Mouse (Mus musculus): ENCODE data around the gene Cdk14. TPM values are rescaled to one million over a fixed set of nuclear protein-coding genes. Genes with fewer than 3 reads are reported as not detected.

The Cdk14 gene
- polyA plus RNA-seq, 1 experiment = 14.8 TPM

DNA sequence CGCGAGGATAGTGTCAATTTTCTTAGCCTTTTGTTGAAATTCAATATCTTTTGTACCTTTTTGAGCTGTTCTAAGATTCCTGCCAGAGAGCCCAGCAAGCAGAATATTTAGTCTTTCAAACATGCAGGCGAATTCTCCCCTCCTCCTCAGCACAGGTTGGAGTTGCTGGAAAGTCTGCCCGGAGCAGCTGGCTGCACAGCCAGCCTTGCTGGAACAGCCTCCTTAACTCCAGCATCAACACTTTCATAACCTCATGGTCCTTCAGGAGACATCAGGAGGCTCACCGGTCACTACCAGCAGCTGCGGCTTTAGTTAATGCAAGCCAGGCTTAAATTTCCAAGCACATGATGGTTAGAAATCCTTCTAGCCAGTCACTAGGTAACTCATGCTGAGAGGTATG, 105.8 kb downstream of the Cdk14 start:
- Histone ChIP-seq H3K27me3 (ENCODE audit: control insufficient read depth, insufficient read depth, low read length, poor library complexity, severe bottlenecking) (no peaks in the 10 kb centered on the region), H3K9ac (ENCODE audit: low read depth, poor library complexity, severe bottlenecking) (no peak overlapping the region)

DNA sequence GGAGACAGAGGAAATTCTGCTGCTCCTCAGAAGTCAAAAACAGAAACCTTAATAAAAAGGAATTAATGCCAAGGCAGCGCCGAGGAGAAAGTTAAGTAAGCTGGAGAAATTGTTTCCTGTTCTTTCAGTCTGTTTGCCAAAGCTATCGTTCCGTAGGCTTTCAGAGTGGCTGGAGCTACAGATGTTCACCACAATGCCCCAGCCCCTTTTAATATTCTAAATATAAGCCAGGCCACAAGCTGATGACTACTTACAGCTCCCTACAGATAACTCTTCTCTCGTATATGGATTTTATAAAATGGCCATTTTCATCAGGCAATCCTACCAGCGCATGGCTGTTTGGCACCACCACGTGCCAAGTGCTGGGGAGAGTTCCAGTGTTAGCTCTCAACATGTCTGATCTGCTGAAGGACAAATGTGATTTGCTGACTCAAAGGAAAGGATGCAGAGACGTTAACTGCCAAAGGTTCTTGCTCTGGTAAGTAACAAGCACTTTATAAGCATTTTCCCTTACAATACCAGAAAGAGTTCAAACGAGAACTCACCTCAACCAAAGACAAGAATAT, 106.8 kb downstream of the Cdk14 start:
- no peaks in the 10 kb centered on the region for H3K36me3 ChIP-seq (ENCODE audit: control insufficient read depth, insufficient read depth, low read length, poor library complexity, severe bottlenecking)
- no peaks in the 10 kb centered on the region for H3K27me3 ChIP-seq (ENCODE audit: control insufficient read depth, insufficient read depth, low read length, poor library complexity, severe bottlenecking)
- H3K4me3 ChIP-seq (ENCODE audit: low read depth, low read length) = no peak overlapping the region
- no peaks in the 10 kb centered on the region for H3K9me3 ChIP-seq (replicated peaks; ENCODE audit: control insufficient read depth, insufficient read depth, low read length, poor library complexity, severe bottlenecking)
- H3K4me1 ChIP-seq (ENCODE audit: control insufficient read depth, insufficient read depth, low read length) = no peaks in the 10 kb centered on the region
- no peak overlapping the region for H3K9ac ChIP-seq (ENCODE audit: low read depth, poor library complexity, severe bottlenecking)
- no peak for TF ChIP-seq EP300 (IDR thresholded peaks at IDR 0.05; ENCODE audit: insufficient read depth, low read depth, low read length)
- no peak for TF ChIP-seq POLR2A (IDR thresholded peaks at IDR 0.05; ENCODE audit: insufficient read depth, low read length)
- no peak for TF ChIP-seq CTCF (IDR thresholded peaks at IDR 0.05; ENCODE audit: low read depth, low read length)
- H3K27ac ChIP-seq (ENCODE audit: insufficient read depth, low read length) = no peak overlapping the region

More for the DNA sequence above, 105.8 kb downstream of the Cdk14 start:
- TF ChIP-seq CTCF (IDR thresholded peaks at IDR 0.05; ENCODE audit: low read depth, low read length) (no peak), POLR2A (IDR thresholded peaks at IDR 0.05; ENCODE audit: insufficient read depth, low read length) (no peak), EP300 (IDR thresholded peaks at IDR 0.05; ENCODE audit: insufficient read depth, low read depth, low read length) (no peak)
- no peaks in the 10 kb centered on the region for H3K9me3 ChIP-seq (replicated peaks; ENCODE audit: control insufficient read depth, insufficient read depth, low read length, poor library complexity, severe bottlenecking)
- H3K27ac ChIP-seq (ENCODE audit: insufficient read depth, low read length) = no peak overlapping the region
- H3K36me3 ChIP-seq (ENCODE audit: control insufficient read depth, insufficient read depth, low read length, poor library complexity, severe bottlenecking) = no peaks in the 10 kb centered on the region
- no peaks in the 10 kb centered on the region for H3K4me1 ChIP-seq (ENCODE audit: control insufficient read depth, insufficient read depth, low read length)
- H3K4me3 ChIP-seq (ENCODE audit: low read depth, low read length) = no peak overlapping the region

DNA sequence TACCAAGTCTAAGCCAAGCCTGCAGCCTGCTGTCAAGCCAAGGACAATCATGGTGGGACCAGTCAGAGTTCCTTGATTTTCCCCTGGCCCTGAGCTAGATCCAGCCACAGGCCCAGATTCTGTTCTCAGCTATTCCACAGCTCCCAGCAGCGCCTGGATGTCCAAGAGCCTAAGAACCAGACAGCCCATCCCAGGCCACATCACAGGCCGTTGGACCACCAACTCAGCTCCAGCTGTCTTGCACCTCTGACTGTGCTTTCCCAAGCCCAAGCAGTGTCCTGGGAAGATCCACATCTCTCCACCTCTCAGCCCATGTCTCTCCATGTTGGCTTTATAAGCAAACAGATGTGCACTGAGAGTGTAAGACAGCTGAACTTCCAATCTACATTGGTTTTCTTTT, 114.8 kb downstream of the Cdk14 start:
- no peaks in the 10 kb centered on the region for H3K4me1 ChIP-seq (ENCODE audit: control insufficient read depth, insufficient read depth, low read length)
- H3K9ac ChIP-seq (ENCODE audit: low read depth, poor library complexity, severe bottlenecking) = no peak overlapping the region
- H3K27ac ChIP-seq (ENCODE audit: insufficient read depth, low read length) = no peak overlapping the region
- no peak overlapping the region for H3K4me3 ChIP-seq (ENCODE audit: low read depth, low read length)
- no peaks in the 10 kb centered on the region for H3K36me3 ChIP-seq (ENCODE audit: control insufficient read depth, insufficient read depth, low read length, poor library complexity, severe bottlenecking)
- no peaks in the 10 kb centered on the region for H3K27me3 ChIP-seq (ENCODE audit: control insufficient read depth, insufficient read depth, low read length, poor library complexity, severe bottlenecking)
- no peaks in the 10 kb centered on the region for H3K9me3 ChIP-seq (replicated peaks; ENCODE audit: control insufficient read depth, insufficient read depth, low read length, poor library complexity, severe bottlenecking)
- TF ChIP-seq POLR2A (IDR thresholded peaks at IDR 0.05; ENCODE audit: insufficient read depth, low read length) (no peak), CTCF (IDR thresholded peaks at IDR 0.05; ENCODE audit: low read depth, low read length) (no peak), EP300 (IDR thresholded peaks at IDR 0.05; ENCODE audit: insufficient read depth, low read depth, low read length) (no peak)

DNA sequence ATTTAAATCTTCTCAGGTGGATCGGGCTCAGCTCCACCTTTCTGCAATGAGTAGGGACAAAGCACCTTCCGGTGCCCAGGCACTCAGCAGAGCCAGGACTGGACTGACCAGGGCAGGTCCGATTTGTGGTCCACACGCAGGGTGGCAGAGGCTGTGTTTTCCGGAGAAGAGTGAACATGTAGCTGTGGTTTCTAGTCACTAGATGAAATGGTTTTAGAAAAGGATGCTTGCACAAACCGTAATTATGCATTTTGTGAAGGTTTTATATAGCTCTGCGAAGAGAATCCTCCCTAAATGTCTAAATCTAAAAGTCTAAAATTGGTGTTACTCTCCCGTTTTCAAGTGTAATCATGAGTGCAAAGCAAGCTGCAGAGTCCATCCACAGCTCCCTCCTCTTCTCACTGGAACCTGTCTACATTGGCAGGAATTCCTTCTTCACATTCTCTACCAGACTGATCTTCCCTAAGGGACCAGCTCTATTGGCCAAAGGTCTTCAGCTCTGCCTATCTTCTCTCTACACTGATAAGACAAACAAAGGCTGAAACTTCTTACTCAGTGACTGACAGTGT, 116.9 kb downstream of the Cdk14 start:
- no peaks in the 10 kb centered on the region; the same call in 1 of the 2 replicates for H3K27me3 ChIP-seq (ENCODE audit: control insufficient read depth, insufficient read depth, low read length, poor library complexity, severe bottlenecking)
- no peaks in the 10 kb centered on the region for H3K4me1 ChIP-seq (ENCODE audit: control insufficient read depth, insufficient read depth, low read length)
- no peak overlapping the region for H3K4me3 ChIP-seq (ENCODE audit: low read depth, low read length)
- no peaks in the 10 kb centered on the region for H3K36me3 ChIP-seq (ENCODE audit: control insufficient read depth, insufficient read depth, low read length, poor library complexity, severe bottlenecking)
- no peaks in the 10 kb centered on the region for H3K9me3 ChIP-seq (replicated peaks; ENCODE audit: control insufficient read depth, insufficient read depth, low read length, poor library complexity, severe bottlenecking)
- no peak overlapping the region for H3K9ac ChIP-seq (ENCODE audit: low read depth, poor library complexity, severe bottlenecking)
- no peak overlapping the region for H3K27ac ChIP-seq (ENCODE audit: insufficient read depth, low read length)
- TF ChIP-seq POLR2A (IDR thresholded peaks at IDR 0.05; ENCODE audit: insufficient read depth, low read length) = no peak
- TF ChIP-seq EP300 (IDR thresholded peaks at IDR 0.05; ENCODE audit: insufficient read depth, low read depth, low read length) = no peak

DNA sequence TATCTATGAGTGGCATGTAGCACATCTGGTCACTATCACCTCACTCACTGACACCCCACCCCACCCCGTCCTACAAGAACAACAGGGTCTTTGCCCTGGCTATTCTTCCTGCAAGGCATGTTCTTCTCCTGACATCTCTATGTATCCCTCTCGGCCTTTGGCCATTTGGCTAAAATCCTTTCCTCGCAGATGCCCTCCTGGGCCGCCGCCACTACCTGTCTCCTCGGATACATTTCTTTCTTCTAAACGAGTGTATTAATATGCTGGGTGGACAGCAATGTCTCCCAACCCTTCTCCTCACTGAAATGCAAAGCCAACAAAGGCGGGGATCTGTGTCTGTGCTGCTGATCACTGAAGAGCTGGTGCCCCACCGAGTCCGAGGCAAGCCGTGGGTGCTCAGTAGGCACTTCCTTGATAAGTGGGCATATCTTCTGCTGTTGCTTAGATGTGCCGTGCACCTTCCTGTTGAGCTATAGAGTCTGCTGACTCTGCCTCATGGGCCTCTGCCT, 118.5 kb downstream of the Cdk14 start:
- TF ChIP-seq POLR2A (IDR thresholded peaks at IDR 0.05; ENCODE audit: insufficient read depth, low read length) (no peak), CTCF (IDR thresholded peaks at IDR 0.05; ENCODE audit: low read depth, low read length) (no peak), EP300 (IDR thresholded peaks at IDR 0.05; ENCODE audit: insufficient read depth, low read depth, low read length) (no peak)
- H3K27me3 ChIP-seq (ENCODE audit: control insufficient read depth, insufficient read depth, low read length, poor library complexity, severe bottlenecking) = no peaks in the 10 kb centered on the region; the same call in 1 of the 2 replicates
- no peak overlapping the region for H3K4me3 ChIP-seq (ENCODE audit: low read depth, low read length)
- H3K9ac ChIP-seq (ENCODE audit: low read depth, poor library complexity, severe bottlenecking) = no peak overlapping the region
- H3K9me3 ChIP-seq (replicated peaks; ENCODE audit: control insufficient read depth, insufficient read depth, low read length, poor library complexity, severe bottlenecking) = no peaks in the 10 kb centered on the region
- no peaks in the 10 kb centered on the region for H3K4me1 ChIP-seq (ENCODE audit: control insufficient read depth, insufficient read depth, low read length)
- H3K27ac ChIP-seq (ENCODE audit: insufficient read depth, low read length) = no peak overlapping the region
- H3K36me3 ChIP-seq (ENCODE audit: control insufficient read depth, insufficient read depth, low read length, poor library complexity, severe bottlenecking) = no peaks in the 10 kb centered on the region

DNA sequence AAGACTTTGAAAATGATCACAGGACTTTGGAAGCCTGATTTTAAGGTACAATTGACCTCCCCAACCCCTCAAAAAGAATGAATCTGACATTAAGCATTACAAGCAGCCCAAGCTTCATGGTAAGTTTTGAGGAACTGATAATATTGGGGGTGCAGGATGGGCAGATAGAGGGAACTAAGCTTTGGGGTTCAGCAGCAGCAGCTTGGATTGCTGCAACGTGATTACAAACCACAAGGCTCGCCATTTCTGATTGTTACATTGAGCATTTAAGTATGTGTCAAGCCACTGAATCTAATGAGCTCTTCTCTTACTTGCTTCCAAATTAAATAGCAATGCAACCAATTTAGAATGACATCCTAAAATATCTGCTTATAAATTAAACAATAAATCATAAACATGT, 119.1 kb downstream of the Cdk14 start:
- no peaks in the 10 kb centered on the region for H3K36me3 ChIP-seq (ENCODE audit: control insufficient read depth, insufficient read depth, low read length, poor library complexity, severe bottlenecking)
- TF ChIP-seq EP300 (IDR thresholded peaks at IDR 0.05; ENCODE audit: insufficient read depth, low read depth, low read length) (no peak), CTCF (IDR thresholded peaks at IDR 0.05; ENCODE audit: low read depth, low read length) (no peak), POLR2A (IDR thresholded peaks at IDR 0.05; ENCODE audit: insufficient read depth, low read length) (no peak)
- H3K9ac ChIP-seq (ENCODE audit: low read depth, poor library complexity, severe bottlenecking) = no peak overlapping the region
- H3K27ac ChIP-seq (ENCODE audit: insufficient read depth, low read length) = no peak overlapping the region
- no peaks in the 10 kb centered on the region for H3K4me1 ChIP-seq (ENCODE audit: control insufficient read depth, insufficient read depth, low read length)
- H3K27me3 ChIP-seq (ENCODE audit: control insufficient read depth, insufficient read depth, low read length, poor library complexity, severe bottlenecking) = no peaks in the 10 kb centered on the region; the same call in 1 of the 2 replicates
- no peak overlapping the region for H3K4me3 ChIP-seq (ENCODE audit: low read depth, low read length)
- no peaks in the 10 kb centered on the region for H3K9me3 ChIP-seq (replicated peaks; ENCODE audit: control insufficient read depth, insufficient read depth, low read length, poor library complexity, severe bottlenecking)
